Mouse (Mus musculus): ENCODE results near the gene Pkib. TPM values are rescaled to one million over a fixed set of nuclear protein-coding genes. Genes with fewer than 3 reads are reported as not detected.
A peak's percentile ranks its signal among the peaks of the same experiment; 100 is the strongest.

Gene Pkib
- polyA plus RNA-seq, 1 experiment from 2014 or later: 1.1 TPM

DNA sequence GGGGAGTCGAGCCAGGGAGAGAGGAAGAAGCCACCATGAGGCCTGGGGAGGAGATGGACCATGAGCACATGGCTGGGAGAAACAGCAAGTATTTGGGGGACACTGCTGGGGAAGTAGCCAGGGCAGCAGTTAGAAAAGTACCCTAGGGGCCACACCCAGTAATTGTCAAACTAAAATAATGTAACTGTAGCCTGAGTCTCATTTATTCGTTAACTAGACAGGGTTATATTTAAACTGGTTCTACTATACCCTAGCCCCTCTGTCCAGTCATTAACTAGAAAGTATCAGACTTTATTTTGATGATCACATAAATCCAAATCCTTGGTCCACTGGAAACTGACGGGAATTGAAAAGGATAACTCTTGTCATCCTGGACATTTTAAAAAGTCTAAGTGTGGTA, 7.8 kb downstream of the Pkib start:
- no peak overlapping the region for H3K4me2 ChIP-seq
- H3K36me3 ChIP-seq (replicated peaks): no peaks in the 10 kb centered on the region
- H3K27me3 ChIP-seq: no peaks in the 10 kb centered on the region
- 40% methylated on average over 3 of the region's 3 CpGs for WGBS (ENCODE audit: insufficient replicate concordance)
- ATAC-seq (ENCODE audit: insufficient read depth): no peak
- no peaks in the 10 kb centered on the region for H3K9me3 ChIP-seq (replicated peaks)
- no peak overlapping the region for H3K27ac ChIP-seq (replicated peaks)
- H3K4me1 ChIP-seq (replicated peaks): no peaks in the 10 kb centered on the region
- no peak overlapping the region for H3K9ac ChIP-seq
- no peak overlapping the region for H3K4me3 ChIP-seq (replicated peaks)

DNA sequence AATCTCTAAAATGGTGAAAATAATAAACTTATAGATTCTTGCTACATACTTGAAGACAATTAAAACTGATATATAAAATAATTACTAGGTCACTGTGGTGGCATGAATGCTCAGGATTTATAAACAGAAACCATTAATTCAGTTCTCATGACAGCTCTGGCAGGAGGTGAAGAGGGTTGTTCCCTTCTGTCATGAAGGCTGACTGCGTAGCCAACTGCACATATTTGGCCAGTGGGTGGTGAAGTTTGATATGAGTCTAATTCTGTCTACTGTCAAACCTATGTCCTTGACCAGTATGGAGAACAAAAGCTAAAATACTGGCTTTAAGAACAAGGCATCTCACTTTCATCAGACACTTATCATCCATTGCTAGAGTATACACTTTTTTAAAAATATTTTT, 21.5 kb downstream of the Pkib start:
- Histone ChIP-seq H3K4me2 (no peak overlapping the region), H3K9ac (no peak overlapping the region), H3K9me3 (replicated peaks) (no peaks in the 10 kb centered on the region), H3K4me1 (replicated peaks) (no peaks in the 10 kb centered on the region), H3K4me3 (replicated peaks) (no peak overlapping the region), H3K27ac (replicated peaks) (no peak overlapping the region), H3K27me3 (no peaks in the 10 kb centered on the region), H3K36me3 (replicated peaks) (no peaks in the 10 kb centered on the region)
- whole genome bisulfite sequencing (ENCODE audit: insufficient replicate concordance): 67% methylated on average over 1 of the region's 1 CpGs
- no peak for ATAC-seq (ENCODE audit: insufficient read depth)

DNA sequence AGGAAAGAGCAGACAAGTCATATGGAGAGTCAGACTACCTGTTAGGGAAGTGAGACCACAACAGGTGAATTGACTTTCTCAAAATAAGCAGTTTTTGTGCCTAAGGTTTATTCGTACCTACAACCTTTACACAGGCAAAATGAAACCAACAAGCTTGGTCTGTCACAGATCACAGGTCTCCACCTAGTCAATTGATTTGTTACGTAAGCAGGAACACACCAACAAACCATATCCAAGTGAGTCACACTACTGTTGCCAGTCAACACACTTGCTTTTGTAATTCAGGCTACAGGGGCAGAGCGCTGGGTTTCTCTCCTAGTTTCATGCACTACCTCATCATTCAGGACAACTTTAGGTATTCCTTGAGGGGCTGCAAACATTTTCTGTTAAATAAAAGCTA, 28.7 kb downstream of the Pkib start:
- no peaks in the 10 kb centered on the region for H3K36me3 ChIP-seq (replicated peaks)
- H3K4me3 ChIP-seq (replicated peaks): no peak overlapping the region
- WGBS (ENCODE audit: insufficient replicate concordance): 67% methylated on average over 3 of the region's 3 CpGs
- H3K4me2 ChIP-seq: no peak overlapping the region
- no peak overlapping the region for H3K9ac ChIP-seq
- ATAC-seq (ENCODE audit: insufficient read depth): no peak
- H3K27ac ChIP-seq (replicated peaks): no peak overlapping the region
- no peaks in the 10 kb centered on the region for H3K9me3 ChIP-seq (replicated peaks)
- H3K4me1 ChIP-seq (replicated peaks): no peaks in the 10 kb centered on the region
- no peaks in the 10 kb centered on the region for H3K27me3 ChIP-seq

DNA sequence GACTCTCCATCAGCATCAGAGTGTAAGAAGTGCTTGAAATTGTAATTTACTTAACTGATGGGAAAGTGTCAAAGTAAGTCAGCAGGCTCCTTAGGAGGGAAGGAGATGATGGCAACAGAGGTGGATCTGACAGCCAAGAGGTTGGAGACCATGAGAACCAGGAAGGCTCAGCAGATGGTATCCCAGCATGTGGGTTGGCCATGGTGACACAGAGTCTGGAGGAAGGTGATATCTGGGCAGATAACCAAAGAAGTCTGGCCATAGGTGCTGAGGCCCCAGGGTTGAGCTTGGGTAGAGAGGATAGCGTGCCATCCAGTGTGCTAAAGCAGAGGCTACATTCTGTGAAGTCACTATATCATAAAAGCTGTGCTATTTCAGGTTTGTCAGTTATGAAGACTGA, 32.0 kb downstream of the Pkib start:
- Histone ChIP-seq H3K36me3 (replicated peaks) (no peaks in the 10 kb centered on the region), H3K27me3 (no peaks in the 10 kb centered on the region), H3K4me3 (replicated peaks) (no peak overlapping the region), H3K9me3 (replicated peaks) (no peaks in the 10 kb centered on the region), H3K4me1 (replicated peaks) (no peaks in the 10 kb centered on the region), H3K27ac (replicated peaks) (no peak overlapping the region), H3K9ac (no peak overlapping the region), H3K4me2 (no peak overlapping the region)
- WGBS (ENCODE audit: insufficient replicate concordance): 50% methylated on average over 1 of the region's 1 CpGs
- no peak for ATAC-seq (ENCODE audit: insufficient read depth)

DNA sequence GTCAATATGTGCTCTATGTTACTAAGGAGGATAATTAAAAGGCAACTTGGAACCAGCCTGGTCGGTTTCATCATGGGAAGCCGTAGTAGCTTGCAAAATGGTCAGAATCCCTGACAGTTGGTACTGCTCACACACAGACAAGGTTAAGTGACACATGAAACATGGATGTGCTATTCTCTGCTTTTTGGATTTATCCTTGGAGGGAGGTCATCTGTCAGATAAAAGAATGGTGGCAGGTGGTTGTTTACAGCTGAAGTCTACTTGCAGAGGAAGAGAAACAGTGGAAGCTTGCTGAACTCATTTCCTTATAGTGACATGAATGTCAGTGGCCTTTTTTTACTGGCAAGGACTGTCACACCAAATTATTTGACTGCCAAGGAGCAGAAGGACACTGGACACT, 32.5 kb downstream of the Pkib start:
- Histone ChIP-seq H3K27ac (replicated peaks) (no peak overlapping the region), H3K4me3 (replicated peaks) (no peak overlapping the region), H3K4me2 (no peak overlapping the region), H3K36me3 (replicated peaks) (no peaks in the 10 kb centered on the region), H3K4me1 (replicated peaks) (no peaks in the 10 kb centered on the region), H3K9me3 (replicated peaks) (no peaks in the 10 kb centered on the region), H3K9ac (no peak overlapping the region), H3K27me3 (no peaks in the 10 kb centered on the region)
- 65% methylated on average over 2 of the region's 2 CpGs for WGBS (ENCODE audit: insufficient replicate concordance)
- no peak for ATAC-seq (ENCODE audit: insufficient read depth)

DNA sequence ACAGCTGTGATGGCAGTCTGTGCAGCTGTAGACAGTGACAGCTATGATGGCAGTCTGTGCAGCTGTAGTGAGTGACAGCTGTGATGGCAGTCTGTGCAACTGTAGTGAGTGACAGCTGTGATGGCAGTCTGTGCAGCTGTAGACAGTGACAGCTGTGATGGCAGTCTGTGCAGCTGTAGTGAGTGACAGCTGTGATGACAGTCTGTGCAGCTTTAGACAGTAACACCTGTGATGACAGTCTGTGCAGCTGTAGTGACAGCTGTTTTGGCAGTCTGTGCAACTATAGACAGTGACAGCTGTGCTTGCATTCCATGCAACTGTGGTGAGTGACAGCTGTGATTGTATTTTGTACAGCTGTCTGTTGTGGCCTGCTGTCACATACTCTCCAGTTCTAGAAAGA, 44.0 kb downstream of the Pkib start:
- H3K27me3 ChIP-seq: no peaks in the 10 kb centered on the region
- no peak for ATAC-seq (ENCODE audit: insufficient read depth)
- H3K4me1 ChIP-seq (replicated peaks): no peaks in the 10 kb centered on the region
- no peak overlapping the region for H3K9ac ChIP-seq
- H3K9me3 ChIP-seq (replicated peaks): no peaks in the 10 kb centered on the region
- H3K4me3 ChIP-seq (replicated peaks): no peak overlapping the region
- no peaks in the 10 kb centered on the region for H3K36me3 ChIP-seq (replicated peaks)
- H3K4me2 ChIP-seq: no peak overlapping the region
- no peak overlapping the region for H3K27ac ChIP-seq (replicated peaks)

DNA sequence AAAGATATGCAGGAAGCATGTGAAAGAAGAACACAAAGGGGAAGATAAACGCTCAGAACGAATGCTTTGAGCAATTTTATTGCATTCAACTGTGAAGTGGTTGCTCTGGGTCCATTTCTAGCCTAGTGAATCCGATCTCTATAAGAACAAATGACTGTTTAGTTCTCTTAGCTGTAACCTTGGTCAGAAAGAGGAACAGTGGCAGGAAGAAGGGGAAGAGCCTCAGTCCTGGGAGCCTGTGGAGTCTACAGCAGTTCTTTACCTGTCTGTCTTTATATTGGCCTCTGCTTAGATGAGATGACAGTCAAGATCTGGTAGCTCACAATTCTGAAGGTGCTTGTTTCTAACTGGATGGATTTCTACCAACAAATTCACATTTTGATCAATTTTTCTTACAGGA, 56.2 kb downstream of the Pkib start:
- no peak for ATAC-seq (ENCODE audit: insufficient read depth)

DNA sequence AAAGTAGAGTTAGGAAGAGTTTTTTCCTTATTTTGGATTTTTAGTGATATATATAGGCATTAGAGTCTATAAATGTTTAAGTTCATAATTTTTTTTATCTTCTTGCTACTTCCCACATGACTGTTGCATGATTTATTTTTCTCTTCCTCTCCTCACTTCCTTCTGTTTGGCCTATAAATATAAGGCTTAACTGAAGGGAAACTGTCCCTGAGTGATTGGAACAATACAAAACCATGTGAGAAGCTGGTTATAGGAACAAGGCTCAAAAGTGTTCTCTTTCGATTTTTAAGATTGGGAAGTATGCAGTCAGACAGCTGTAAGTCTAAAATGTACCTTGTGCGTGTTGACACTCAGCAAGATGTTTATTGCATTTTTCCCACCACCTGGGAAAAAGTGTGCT, 58.4 kb downstream of the Pkib start:
- H3K36me3 ChIP-seq (replicated peaks): no peaks in the 10 kb centered on the region
- H3K4me1 ChIP-seq (replicated peaks): no peaks in the 10 kb centered on the region
- no peak overlapping the region for H3K4me2 ChIP-seq
- no peak for ATAC-seq (ENCODE audit: insufficient read depth)
- no peaks in the 10 kb centered on the region for H3K27me3 ChIP-seq
- H3K27ac ChIP-seq (replicated peaks): no peak overlapping the region
- H3K9ac ChIP-seq: no peak overlapping the region
- H3K4me3 ChIP-seq (replicated peaks): no peak overlapping the region
- H3K9me3 ChIP-seq (replicated peaks): no peaks in the 10 kb centered on the region
- 17% methylated on average over 2 of the region's 2 CpGs for WGBS (ENCODE audit: insufficient replicate concordance)

More for the DNA sequence above, 56.2 kb downstream of the Pkib start:
- Histone ChIP-seq H3K4me2 (no peak overlapping the region), H3K4me1 (replicated peaks) (no peaks in the 10 kb centered on the region), H3K9ac (no peak overlapping the region), H3K27me3 (no peaks in the 10 kb centered on the region), H3K27ac (replicated peaks) (no peak overlapping the region), H3K4me3 (replicated peaks) (no peak overlapping the region), H3K9me3 (replicated peaks) (no peaks in the 10 kb centered on the region), H3K36me3 (replicated peaks) (no peaks in the 10 kb centered on the region)
- 21% methylated on average over 3 of the region's 3 CpGs for WGBS (ENCODE audit: insufficient replicate concordance)

DNA sequence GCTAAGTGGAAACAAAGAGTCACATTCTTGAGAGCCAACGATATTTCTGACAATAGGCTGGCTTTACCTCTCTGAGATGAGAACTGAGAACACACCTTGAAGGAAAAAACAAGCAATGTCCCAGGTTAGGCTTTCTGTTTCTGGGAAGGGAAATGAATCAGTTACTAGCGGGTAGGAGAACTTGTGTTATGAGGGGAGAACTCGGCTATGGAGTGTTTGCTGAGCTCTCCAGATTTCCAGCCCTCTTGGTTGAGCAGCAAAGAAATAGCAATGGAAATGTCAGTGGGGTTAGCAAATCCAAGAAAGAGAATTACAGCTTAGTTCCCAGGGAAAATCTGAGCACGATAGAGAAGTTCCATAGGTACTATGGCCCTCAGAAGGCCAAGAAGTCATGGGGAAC, 70.5 kb downstream of the Pkib start:
- Histone ChIP-seq H3K4me1 (replicated peaks) (no peaks in the 10 kb centered on the region), H3K36me3 (replicated peaks) (no peaks in the 10 kb centered on the region), H3K27ac (replicated peaks) (no peak overlapping the region), H3K4me2 (no peak overlapping the region), H3K9me3 (replicated peaks) (no peaks in the 10 kb centered on the region), H3K27me3 (no peaks in the 10 kb centered on the region), H3K9ac (no peak overlapping the region), H3K4me3 (replicated peaks) (no peak overlapping the region)
- 60% methylated on average over 4 of the region's 4 CpGs for WGBS (ENCODE audit: insufficient replicate concordance)
- ATAC-seq (ENCODE audit: insufficient read depth): no peak

DNA sequence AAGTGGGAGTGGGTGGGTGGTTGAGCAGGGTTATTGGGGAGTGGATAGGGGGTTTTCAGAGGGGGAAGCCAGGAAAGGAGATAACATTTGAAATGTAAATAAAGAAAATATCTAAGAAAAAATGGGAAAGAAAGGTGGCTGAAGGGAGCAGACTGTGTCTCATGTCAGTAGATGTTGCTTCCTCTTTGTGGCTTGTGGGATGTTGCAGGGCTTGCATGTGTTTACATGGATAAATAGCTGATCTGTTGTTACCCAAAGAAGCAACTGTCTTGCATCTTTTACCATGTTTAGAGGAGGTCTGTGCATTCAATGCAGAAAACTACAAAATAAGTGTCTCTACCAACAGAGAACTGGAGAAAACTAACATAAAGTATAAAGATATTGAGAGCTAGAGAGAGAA, 89.3 kb downstream of the Pkib start:
- Histone ChIP-seq H3K27ac (replicated peaks) (no peak overlapping the region), H3K4me1 (replicated peaks) (no peaks in the 10 kb centered on the region), H3K9me3 (replicated peaks) (no peaks in the 10 kb centered on the region), H3K4me3 (replicated peaks) (no peak overlapping the region), H3K36me3 (replicated peaks) (no peaks in the 10 kb centered on the region), H3K27me3 (no peaks in the 10 kb centered on the region), H3K4me2 (no peak overlapping the region), H3K9ac (no peak overlapping the region)
- no peak for ATAC-seq (ENCODE audit: insufficient read depth)

DNA sequence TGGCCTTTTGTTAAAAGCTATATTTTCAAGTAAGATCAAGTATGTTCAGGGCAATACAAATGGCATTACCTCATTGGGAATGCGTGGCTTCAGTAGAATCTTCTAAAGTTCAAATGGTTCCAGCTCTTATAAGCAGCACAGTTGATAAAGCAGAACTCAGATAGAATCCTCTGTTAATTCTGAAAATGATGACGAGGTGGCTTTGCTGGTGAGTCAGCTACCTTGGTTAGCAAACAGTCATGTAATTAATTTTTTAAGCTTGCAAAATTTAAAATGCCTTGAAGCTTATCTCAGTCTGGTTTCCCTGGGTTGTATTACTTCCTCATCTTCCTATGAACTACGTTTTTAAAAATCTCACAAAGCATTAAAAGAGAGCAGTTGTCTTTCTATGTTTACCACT, 90.6 kb downstream of the Pkib start:
- no peaks in the 10 kb centered on the region for H3K27me3 ChIP-seq
- no peaks in the 10 kb centered on the region for H3K36me3 ChIP-seq (replicated peaks)
- H3K9ac ChIP-seq: no peak overlapping the region
- no peak overlapping the region for H3K27ac ChIP-seq (replicated peaks)
- no peak overlapping the region for H3K4me3 ChIP-seq (replicated peaks)
- H3K9me3 ChIP-seq (replicated peaks): no peaks in the 10 kb centered on the region
- no peak for ATAC-seq (ENCODE audit: insufficient read depth)
- WGBS (ENCODE audit: insufficient replicate concordance): 28% methylated on average over 3 of the region's 3 CpGs
- H3K4me2 ChIP-seq: no peak overlapping the region
- H3K4me1 ChIP-seq (replicated peaks): no peaks in the 10 kb centered on the region

DNA sequence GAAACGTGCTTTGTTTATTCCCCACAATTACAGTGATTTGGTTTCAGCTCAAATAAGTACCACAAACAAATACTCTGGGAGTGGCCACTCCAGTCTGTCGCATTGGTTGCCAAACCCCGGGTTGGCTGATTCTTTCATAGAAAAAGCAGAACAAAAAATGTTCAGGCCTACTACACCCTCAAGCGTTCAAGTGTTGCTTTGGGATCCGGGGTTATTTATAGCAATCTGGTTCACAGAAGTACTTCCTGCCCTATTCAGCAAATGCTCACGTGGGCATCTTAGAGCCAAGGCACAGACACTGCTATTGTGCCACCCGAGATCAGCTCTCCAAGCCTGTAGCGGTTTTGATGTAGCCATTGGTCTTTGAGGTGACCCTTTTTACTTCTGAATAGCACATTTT, 95.9 kb downstream of the Pkib start:
- H3K9me3 ChIP-seq (replicated peaks): no peaks in the 10 kb centered on the region
- 0 out of 2 replicates have a peak, but pooled peaks have one; percentile 49 for ATAC-seq (ENCODE audit: insufficient read depth)

More for the DNA sequence above, 95.9 kb downstream of the Pkib start:
- Histone ChIP-seq H3K4me1 (replicated peaks) (no peaks in the 10 kb centered on the region), H3K36me3 (replicated peaks) (no peaks in the 10 kb centered on the region), H3K27ac (replicated peaks) (no peak overlapping the region), H3K9ac (no peak overlapping the region), H3K4me3 (replicated peaks) (no peak overlapping the region), H3K4me2 (no peak overlapping the region), H3K27me3 (no peaks in the 10 kb centered on the region)
- 20% methylated on average over 8 of the region's 8 CpGs for WGBS (ENCODE audit: insufficient replicate concordance)

Measured in liver, embryonic 15.5 days (tissue).